Mouse (Mus musculus): ENCODE results near the gene Tdrd3. TPM values are rescaled to one million over a fixed set of nuclear protein-coding genes. Genes with fewer than 3 reads are reported as not detected.

The Tdrd3 gene
- 10 to 100 TPM; 28.1 to 29.5 TPM for total RNA-seq (2021)
- long read RNA-seq, experiment 1, full-length matches to known transcripts, result 12 of 26 reads
- long read RNA-seq, experiment 1, partial matches to known transcripts, result 1 of 26 reads
- long read RNA-seq, experiment 1, other reads (novel, unspliced or antisense), result 13 of 26 reads
- long read RNA-seq, experiment 2, full-length matches to known transcripts, result 4 of 19 reads
- long read RNA-seq, experiment 2, partial matches to known transcripts, result 6 of 19 reads
- long read RNA-seq, experiment 2, other reads (novel, unspliced or antisense), result 9 of 19 reads

DNA sequence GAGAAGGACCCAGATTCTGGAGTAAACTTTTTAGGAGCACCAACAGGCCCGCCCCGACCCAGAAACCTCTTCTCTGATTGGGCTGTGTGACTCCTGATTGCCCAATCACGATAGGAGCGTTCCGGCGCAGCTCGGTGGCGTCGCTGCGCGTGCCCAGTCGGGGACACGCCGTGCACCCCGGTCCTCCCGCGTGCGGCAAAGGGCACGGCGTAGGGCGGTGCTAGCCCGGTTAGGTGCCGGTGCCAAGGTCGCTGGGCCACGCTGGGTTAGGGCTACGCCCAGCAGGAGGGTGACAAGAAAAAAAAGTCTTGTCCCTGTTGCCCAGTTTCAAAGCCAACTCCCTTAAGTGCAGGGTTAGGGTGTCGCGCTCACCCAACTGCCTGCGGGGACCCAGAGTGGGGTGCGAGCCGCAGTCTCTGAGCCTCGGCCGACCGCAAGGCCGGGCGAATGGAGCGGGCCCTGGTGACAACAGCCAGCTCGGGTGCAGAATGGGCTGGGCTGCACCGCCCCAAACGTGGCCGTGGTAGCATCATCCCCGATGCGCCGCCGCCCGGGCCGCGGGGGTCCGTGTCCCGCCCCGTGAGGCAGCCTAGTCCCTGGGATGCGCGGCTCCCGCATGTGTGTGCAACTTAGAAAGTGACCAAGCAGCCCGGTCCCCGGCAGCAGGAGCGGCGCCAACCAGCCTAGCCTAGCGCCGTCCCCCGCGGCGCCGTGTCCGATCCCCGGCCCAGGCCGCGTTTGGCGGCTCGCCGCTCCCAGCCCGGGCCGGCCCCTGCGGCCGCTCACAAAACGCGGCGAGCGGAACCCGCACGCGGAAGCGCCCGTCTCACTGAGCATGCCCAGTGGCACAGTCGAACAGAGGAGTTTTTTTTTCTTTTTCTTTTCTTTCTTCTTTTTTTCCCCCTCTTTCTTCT, at the start of gene Tdrd3:
Tdrd3 (plus strand) TSS at position 832 of the 914 bp plus-strand sequence.
- peak; percentile 92 for DNase-seq

DNA sequence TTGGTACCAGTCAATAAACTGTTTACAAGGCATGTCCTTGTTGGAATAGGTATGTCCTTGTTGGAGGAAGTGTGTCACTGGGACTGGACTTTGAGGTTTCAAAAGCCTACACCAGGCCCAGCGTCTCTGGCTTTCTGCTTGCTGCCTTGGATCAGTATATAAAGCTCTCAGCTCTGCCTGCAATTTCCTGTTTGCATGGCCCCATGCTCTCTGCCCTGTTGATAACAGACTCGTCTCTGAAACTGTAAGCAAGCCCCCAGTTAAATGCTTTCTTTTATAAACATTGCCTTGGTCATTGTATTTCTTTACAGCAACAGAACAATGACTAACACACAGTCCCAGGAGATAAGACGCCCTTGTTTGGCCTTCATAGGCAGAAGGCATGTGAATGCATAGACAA, 49.3 kb upstream of the Tdrd3 start:
- DNase-seq, result no peak

DNA sequence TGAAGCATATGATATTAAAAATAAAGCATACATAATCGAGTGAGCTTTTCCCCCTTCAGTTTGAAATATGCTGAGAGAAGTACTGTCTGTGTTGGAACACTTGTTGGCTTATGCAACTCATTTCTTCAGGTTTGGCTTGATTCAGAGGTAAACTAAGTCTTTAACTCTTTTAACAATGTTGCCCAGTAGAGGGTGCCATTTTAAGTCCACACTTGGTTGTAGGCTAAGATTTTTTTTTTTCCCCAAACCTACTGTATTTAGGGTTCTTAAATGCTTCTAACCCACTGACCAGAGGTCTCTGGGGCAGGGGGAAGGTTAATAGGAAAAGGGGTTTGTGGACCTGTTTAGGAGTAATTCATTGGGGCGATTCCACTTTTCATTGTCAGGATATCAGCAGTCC, 33.4 kb upstream of the Tdrd3 start:
- no peak for DNase-seq

DNA sequence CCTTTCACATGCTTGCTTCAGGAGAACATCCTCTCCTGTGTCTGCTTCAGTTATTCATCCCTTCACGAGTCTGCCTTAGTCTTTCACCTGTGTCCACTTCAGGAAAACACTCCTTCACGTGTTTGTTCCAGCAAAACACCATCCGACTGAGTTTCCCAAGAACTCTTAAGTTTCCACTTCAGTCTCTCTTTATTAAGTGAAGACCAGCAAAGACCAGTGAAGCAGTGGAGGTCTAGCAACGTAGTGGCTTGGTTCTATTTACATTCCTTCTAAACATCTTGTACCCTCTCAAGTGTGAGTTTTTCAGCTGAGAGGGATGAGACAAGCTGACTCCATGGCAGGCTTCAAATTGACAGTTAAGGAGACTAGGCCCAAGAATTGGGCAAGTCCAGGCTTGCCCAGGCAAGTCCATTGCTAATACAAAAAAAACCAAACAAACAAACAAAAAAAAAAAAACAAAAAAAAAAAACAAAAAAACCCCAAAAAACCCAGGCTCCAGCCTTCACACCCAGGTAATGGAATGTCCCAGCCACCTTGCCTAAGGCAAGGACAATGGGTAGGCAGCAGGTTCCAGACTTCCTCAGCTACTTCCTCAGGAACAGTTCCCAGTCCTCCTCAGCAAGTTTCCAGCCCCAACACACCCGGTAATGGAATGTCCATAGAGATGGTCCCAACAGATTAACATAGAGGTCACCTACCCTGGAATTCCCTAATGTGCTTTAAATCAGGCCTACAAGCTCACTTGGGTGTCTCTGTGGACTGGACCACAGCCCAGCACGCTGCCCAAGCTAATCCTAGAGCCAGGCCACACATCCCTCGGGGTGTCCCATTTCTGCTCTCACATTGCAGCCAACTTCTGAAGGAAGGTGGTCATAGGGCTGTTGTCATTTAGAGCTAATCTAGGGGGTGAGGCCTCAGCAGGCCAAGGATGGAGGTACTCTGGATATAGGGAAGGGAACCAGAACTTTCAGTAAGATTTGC, 31.9 kb upstream of the Tdrd3 start:
- no peak for DNase-seq

DNA sequence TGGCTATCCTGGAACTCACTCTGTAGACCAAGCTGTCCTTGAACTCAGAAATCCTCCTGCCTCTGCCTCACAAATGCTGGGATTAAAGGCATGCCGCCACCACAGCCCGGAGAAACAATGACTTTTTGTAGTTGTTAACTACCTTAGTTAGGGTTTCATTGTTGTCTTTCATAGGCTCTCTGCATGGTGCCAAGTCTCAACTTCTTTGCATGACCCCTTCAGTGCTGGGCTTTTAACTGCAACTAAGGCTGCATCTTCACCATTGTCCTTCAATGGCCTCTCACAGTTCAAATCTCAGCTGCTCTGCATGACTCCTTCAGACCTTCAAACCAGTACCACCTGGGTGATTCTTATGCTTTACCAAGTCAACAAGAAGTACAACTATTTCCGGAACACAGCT, 23.3 kb upstream of the Tdrd3 start:
- DNase-seq, result no peak

DNA sequence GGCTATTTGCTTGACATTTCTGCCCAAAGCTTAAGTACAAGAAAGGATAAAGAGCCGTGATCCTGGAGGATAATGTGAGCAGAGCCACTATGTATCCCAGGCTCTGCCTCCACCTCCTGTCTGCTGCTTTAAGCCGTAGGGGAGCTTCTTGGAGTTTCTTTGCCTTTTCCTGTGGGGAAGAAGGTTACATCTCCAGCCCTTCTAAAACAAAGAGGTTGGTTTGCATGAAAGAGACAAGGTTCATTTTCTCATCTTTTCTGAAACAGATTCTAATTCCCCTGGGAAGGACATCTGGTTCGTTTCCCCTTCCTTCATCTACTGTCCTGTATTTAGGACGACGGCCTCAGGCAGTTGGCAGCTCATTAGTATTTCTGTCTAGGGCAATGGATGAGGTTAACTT, 19.8 kb upstream of the Tdrd3 start:
- DNase-seq, result no peak

DNA sequence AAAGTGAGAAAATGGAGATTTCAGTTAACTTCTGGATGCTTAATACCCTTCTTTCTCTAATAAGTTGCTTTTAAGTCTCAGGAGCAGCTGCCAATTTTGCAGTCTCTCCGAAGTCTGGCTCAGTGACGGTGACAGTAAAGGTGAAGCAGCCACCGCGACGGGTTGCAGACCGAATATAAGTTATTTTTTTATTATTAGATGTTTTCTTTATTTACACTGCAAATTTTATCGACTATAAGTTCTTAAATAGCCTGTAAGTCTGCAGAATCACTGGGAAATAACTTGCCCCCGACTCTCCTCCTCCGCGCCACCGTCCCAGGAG, 992 bp upstream of the Tdrd3 start:
- DNase-seq, result no peak

DNA sequence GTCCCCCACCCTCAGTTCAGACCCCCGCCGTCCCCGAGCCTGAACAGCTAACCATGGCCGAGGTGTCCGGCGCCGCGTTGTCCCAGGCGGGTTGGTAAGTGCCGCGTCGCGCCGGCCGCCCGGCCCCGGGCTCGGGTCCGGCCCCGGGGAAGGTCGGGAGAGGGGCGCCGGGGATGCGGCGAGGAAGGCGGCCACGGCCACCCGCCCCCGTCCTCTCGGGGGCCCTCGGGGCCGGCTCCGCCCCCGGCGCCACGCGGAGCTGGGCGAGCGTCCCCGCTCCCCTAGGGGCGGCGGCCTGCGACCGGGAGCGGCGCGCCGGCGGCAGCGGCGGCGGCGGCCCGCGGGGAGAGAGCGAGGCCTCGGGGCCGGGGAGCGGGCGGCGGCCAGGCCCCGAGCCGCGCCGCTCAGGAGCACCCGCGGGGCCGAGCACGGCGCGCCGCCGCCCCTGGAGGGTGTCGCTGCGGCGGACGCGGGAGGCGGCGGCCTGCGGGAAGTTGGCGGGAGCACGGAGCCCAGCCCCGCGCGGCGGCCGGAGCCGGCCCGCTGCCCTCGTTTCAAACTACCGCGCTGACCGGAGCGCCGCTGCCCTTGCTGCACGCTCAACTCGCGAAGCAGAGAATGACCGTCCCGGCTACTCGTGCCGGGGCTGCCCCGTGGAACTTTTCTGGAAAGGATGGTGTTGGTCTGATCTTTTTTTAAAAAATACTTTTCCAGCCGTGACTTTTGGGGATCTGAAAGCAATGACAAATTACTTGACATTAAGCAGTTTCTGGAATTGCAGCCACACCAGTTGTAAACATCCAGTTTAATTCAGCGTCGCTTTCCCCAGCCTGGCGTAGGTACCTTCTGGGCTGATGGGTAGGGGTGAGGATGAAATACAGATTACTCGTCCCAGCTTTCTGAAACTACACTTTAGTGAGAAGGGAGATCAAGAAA, 584 bp downstream of the Tdrd3 start:
- DNase-seq, result peak; percentile 67

DNA sequence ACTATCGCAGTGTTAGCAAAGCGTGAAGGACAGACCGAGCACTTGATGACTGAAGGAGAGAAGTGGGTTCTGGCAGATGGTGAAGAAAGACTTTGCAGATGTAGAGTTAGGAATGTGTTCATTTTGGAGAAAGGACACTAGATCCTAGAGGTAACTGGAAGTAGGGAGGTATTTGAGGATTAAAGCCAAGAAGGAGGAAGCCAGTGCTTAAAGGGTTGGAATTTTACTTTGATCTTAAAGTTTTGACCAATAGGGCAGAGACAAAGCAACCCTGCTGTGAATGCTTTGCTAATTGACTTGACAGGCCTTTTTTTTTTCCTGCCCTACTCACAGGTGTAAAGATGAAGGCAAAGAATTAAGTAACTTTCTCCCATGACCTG, 1.2 kb downstream of the Tdrd3 start:
- DNase-seq, result no peak

DNA sequence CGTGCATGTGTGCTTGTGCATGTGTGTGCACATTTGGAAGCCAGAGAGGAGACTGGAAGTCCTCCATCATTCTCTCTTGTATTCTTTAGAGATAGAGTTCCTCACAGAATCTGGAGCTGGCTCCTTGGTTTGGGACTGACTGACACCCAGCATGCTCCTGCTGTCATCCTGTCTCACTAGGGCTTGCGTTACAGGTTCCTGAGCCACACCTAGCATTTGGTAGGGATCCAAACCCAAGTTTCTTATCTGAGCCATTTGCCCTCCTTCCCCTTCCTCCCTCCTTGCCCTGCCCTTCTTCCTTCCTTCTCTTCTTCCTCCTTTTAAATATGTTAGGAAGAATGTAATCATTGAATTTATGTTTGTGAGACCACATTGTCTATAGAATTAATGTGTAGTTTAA, 3.3 kb downstream of the Tdrd3 start:
- DNase-seq, result no peak

DNA sequence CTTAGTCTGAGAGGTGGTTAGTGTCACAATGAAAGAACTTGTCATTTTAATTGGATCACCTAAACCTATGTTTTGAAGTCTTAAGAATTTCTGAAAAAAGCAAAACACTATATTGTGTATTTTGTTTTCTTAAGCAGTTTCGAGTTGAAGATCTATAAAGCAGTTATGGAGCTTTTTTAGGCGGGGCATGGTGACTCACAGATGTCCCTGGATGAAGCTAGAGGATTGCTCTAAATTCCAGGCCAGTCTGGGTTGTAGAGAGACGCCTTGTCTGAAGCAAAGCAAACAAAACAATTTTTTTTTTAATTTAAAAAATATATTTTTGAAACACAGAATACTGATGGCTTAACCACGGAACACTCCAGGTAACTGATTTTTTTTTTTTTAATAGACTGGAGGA, 4.1 kb downstream of the Tdrd3 start:
- DNase-seq, result no peak

DNA sequence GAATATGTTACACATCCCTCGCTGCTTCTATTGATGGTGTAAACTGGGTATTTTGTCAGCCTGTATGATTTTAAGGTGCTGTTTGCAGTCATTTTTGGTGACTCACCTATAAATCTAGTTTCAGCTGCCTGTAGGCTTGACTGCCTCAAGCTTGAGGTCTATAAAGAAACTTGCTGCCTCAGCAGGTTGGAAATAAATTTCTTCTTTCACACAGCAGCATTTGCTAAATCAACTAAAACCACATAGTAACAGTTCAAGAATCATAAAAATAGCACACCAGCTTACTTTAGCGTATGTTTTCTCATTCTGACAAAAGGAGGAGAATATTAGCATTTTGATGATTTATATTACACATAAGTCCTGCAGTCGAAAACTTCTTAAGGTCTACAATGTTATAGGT, 6.0 kb downstream of the Tdrd3 start:
- no peak for DNase-seq

DNA sequence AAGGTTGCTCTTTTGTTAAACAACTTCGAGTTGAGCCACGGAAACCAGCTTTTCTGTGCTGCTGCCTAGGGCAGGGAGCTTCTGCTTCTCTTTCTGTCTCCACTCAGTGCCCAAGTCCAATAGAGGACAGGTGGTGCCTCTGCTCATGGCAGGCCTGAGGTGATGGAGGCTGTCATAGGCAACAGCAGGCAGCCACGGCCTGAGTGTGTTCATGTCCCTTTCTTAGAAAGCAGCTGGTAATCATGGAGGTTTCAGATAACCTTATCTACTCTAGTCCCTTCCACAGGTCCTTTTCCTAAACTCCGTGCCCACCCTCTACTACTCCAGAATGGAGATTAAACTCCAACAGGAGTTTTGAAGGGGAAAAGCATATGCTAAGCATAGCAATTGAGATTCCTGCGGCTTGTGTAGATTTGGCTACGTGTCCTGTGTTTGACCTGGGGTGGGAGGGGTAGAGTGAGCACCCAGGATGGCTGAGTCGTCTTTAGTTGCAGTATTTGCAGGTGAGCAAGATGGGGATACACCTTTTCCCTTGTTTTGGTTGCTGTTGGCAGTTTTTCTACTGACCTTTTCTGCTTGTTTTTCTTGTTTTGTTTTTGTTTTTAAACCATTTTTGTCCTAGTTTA, 10.0 kb downstream of the Tdrd3 start:
- no peak for DNase-seq

DNA sequence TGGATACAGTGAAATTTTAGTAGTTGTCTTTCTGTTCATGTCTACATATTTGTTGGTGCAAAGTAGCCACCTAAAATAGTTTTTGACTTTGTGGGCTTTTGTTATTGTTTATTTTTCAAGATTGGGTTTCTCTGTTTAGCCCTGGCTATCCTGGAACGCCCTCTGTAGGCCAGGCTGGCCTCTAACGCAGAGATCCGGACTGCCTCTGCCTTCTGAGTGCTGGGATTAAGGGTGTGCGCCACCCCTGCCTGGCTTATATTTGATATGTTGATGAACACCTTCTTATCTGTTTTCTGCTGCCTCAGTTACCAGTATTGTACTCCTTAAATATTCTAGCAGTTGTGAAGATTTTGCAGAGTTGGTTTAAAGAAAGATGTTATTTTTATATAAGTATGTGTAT, 10.6 kb downstream of the Tdrd3 start:
- DNase-seq, result no peak

DNA sequence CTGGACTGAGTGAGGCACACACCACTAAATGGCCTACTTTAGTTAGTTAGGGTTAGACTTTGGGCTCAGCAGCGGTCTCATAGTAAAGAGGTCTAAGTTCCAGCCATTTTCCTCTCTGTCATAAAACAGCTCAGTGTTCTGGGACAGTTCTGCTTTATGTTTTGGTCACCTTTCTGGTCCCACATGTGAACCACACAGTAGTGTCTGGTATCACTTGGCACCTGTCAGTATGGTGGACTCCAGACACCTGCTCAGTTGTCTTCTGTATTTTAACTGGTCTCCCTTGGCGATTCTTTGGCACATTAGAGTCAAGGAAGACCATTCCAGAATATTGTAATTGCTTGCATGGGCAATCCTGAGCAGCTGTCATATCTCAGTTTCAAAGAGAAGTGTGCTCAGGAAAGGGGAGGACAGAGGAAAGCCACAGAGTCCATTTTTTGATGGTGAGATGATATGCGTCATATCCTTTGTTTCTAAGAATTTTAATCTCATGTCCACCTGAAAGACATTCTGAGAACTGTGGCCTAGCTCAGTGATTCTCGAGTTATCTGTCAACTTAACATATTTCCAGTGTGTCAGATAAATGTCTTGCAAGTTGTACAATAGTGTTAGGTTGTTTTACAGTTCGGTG, 11.3 kb downstream of the Tdrd3 start:
- DNase-seq, result no peak

DNA sequence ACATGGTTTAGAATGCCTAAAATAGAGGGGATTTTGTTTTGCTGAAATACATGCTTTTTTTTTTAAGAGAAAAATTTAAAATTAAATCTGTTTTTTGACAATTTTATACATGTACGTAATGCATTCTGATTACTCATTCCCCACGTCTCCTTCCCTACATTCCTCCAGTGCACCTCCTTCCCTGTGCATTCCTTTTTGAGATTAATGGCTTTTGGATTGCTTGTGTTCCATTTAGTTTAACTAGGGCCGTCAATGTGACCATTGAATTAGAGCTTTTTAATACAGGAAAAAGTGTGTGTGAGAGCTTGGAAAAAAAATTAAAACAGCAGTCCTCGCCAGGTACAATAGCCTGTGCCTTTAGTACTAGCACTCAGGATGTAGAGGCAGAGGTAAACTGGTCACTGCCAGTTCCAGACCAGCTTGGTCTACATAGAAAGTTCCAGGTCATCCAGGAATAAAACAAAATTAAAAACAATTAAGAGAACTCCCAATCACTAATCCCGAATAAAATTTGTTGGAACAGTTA, 17.0 kb downstream of the Tdrd3 start:
- no peak for DNase-seq

DNA sequence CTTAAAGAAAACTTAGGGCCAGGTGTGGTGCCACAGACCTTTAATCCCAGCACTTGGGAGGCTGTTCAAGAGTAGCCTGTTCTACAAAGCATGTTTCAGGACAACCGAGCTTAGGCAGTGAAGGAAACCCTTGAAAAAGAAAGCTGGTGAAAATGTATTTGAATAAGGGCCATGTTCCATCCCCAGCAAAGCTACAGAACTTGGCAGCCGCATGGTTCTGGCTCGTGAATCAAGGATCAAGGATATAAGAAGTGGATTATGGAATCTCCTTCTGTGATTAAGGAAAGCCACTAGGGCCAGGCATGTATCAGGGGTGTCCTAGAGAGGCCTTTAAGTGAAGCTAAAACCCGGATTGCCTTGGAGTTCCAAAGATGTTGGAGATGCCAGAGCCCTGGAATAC, 18.9 kb downstream of the Tdrd3 start:
- no peak for DNase-seq

DNA sequence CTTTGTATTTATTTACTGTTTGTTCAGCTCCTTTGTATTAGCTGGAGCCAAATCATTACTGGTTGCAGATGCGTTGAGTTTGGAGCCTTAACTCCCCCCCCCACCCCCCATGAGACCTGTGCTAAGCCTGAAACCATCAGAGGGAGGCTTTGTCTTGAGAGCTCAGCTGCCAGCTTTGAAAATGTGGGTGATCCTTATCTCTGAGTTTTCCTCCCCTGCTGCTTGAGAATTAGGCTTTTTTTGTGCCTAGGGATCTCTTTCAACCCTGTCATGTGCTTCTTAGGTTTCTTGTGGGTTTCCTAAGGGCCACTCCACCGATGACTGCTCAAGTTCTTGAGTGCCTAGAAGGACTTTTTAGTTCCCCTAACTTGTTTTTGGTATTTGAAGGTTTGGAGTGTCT, 23.3 kb downstream of the Tdrd3 start:
- no peak for DNase-seq

DNA sequence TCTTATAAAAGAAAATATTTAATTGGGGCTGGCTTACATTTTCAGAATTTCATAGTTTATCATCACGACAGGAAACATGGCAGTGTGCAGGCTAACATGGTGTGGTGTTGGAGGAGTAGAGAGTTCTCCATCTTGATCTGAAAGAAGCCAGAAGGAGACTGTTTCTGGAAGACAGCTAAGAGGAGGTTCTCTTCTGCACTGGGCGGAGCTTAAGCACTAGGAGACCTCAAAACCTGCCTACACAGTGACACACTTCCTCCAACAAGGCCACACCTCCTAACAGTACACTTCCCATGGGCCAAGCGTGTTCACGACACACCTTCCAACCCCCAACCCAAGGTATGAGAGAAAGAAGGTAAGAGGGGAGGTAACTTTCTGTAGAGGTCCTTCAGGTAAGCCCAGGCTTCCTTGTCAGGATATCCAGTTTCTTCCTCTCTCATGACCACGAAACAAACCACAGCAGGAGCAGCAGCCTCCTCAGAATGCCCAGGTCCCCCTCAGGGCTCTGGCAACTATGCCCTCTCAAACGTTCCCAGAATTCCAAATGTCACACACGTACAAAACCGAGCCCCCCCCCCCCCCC, 30.0 kb downstream of the Tdrd3 start:
- DNase-seq, result no peak

Data from gastrocnemius, postnatal 10 days (tissue).